Mouse (Mus musculus): ENCODE data around the gene Dchs1.

GRCm38 (mm10) chr7:105787285-105788140 lies at the start of gene Dchs1:
- TF ChIP-seq CTCF (IDR thresholded peaks at IDR 0.05; ENCODE audit: low read depth, low read length) = no peak
- TF ChIP-seq POLR2A (IDR thresholded peaks at IDR 0.05; ENCODE audit: extremely low read depth, insufficient read depth, low read length) = no peak

All from liver, adult 2 months (tissue).